Mouse (Mus musculus) stomach, postnatal 0 days (tissue): ENCODE measurements around the gene Carmil1.

Experiments used
- CTCF ChIP-seq: IDR thresholded peaks from 2 replicates; pipeline ENCODE4 v1.5.1; 2016; ENCODE audit warnings: antibody characterized with exemption, low read depth, mild to moderate bottlenecking, moderate library complexity
- EP300 ChIP-seq: optimal IDR thresholded peaks from 2 replicates; pipeline ENCODE3; 2016; ENCODE audit warnings: antibody characterized with exemption

DNA sequence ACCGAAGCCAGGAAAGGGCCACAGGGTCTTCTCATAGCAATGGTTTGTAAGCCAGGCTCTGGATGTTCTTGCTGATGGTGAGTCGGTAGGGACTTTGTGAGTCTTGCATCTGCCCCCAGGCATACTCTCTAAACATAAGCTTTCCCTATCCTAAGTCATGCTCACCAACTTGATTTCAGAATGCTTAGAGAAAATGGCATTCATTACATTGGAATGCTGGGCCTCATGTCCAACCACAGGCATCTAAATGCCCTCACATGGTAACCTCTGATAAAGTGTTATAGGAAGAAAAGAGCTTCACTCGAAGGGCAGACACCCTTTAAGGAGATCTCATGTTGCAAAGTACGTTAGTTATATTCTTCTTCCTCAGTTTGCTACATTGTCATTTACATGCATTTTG is 262.1 kb downstream of the Carmil1 start:
- TF ChIP-seq EP300, result no peak
- TF ChIP-seq CTCF, result no peak
